Mouse (Mus musculus): Measurements from ENCODE around the gene Oas1d. TPM values are rescaled to one million over a fixed set of nuclear protein-coding genes. Genes with fewer than 3 reads are reported as not detected.
"Not testable (repeated sequence)": the region's sequence is repeated elsewhere in the genome, so short reads cannot be mapped to it uniquely, and the experiment has no call there.

The Oas1d gene
- polyA plus RNA-seq, 1 experiment = not detected

GRCm38 (mm10) chr5:120871469-120871868 lies 42.9 kb upstream of the Oas1d start:
- H3K36me3 ChIP-seq (ENCODE audit: control insufficient read depth, insufficient read depth) = no peaks in the 10 kb centered on the region
- no peak overlapping the region for H3K4me3 ChIP-seq
- TF ChIP-seq MAX (IDR thresholded peaks at IDR 0.05; ENCODE audit: low read depth) (no peak), E2F4 (IDR thresholded peaks at IDR 0.05; ENCODE audit: insufficient read depth) (no peak), TCF3 (IDR thresholded peaks at IDR 0.05; ENCODE audit: insufficient read length, low read depth) (no peak), REST (IDR thresholded peaks at IDR 0.05; ENCODE audit: insufficient read depth, insufficient read length) (no peak), USF1 (IDR thresholded peaks at IDR 0.05; ENCODE audit: low read depth) (no peak), POLR2AphosphoS2 (IDR thresholded peaks at IDR 0.05; ENCODE audit: insufficient read length, low read depth) (no peak), TCF12 (IDR thresholded peaks at IDR 0.05; ENCODE audit: insufficient read depth, poor library complexity, severe bottlenecking) (no peak), SRF (IDR thresholded peaks at IDR 0.05; ENCODE audit: control insufficient read depth, insufficient read length, low read depth) (no peak), MYOD1 (IDR thresholded peaks at IDR 0.05; ENCODE audit: control insufficient read depth in 1 of 3, insufficient read length in 2 of 3, low read depth in 2 of 3) (no peak), POLR2A (IDR thresholded peaks at IDR 0.05; ENCODE audit: insufficient read length, low read depth) (no peak), MYOG (IDR thresholded peaks at IDR 0.05; ENCODE audit: control insufficient read depth in 1 of 3, insufficient read depth in 1 of 3, insufficient read length in 2 of 3, low read depth in 2 of 3) (no peak), CEBPB (IDR thresholded peaks at IDR 0.05; ENCODE audit: insufficient read depth, poor library complexity, severe bottlenecking) (no peak)
- no peaks in the 10 kb centered on the region for H3K27me3 ChIP-seq (ENCODE audit: control insufficient read depth, insufficient read depth, insufficient read length)
- no peak overlapping the region for H3ac ChIP-seq (ENCODE audit: control insufficient read depth, insufficient read length)
- no peak overlapping the region for H3K4me2 ChIP-seq (ENCODE audit: low read depth)
- H3K79me2 ChIP-seq (ENCODE audit: control insufficient read depth, insufficient read depth) = no peaks in the 10 kb centered on the region

GRCm38 (mm10) chr5:120876839-120877238 lies 37.5 kb upstream of the Oas1d start:
- not testable (repeated sequence) for H3K27me3 ChIP-seq (ENCODE audit: control insufficient read depth, insufficient read depth, insufficient read length); H3K36me3 ChIP-seq (ENCODE audit: control insufficient read depth, insufficient read depth); H3K4me2 ChIP-seq (ENCODE audit: low read depth); H3ac ChIP-seq (ENCODE audit: control insufficient read depth, insufficient read length); H3K4me3 ChIP-seq; H3K79me2 ChIP-seq (ENCODE audit: control insufficient read depth, insufficient read depth)

- not testable (repeated sequence) for H3K4me3 ChIP-seq; H3K27me3 ChIP-seq (ENCODE audit: control insufficient read depth, insufficient read depth, insufficient read length)
Observed at GRCm38 (mm10) chr5:120877407-120877806, 36.9 kb upstream of the Oas1d start.

GRCm38 (mm10) chr5:120878803-120879202 lies 35.5 kb upstream of the Oas1d start:
- H3ac ChIP-seq (ENCODE audit: control insufficient read depth, insufficient read length) = not testable (repeated sequence)

More at GRCm38 (mm10) chr5:120877407-120877806, 36.9 kb upstream of the Oas1d start:
- not testable (repeated sequence) for H3K79me2 ChIP-seq (ENCODE audit: control insufficient read depth, insufficient read depth); H3K36me3 ChIP-seq (ENCODE audit: control insufficient read depth, insufficient read depth); H3ac ChIP-seq (ENCODE audit: control insufficient read depth, insufficient read length); H3K4me2 ChIP-seq (ENCODE audit: low read depth)

GRCm38 (mm10) chr5:120881681-120882080 lies 32.7 kb upstream of the Oas1d start:
- H3K4me3 ChIP-seq; H3K27me3 ChIP-seq (ENCODE audit: control insufficient read depth, insufficient read depth, insufficient read length); H3K4me2 ChIP-seq (ENCODE audit: low read depth); H3K79me2 ChIP-seq (ENCODE audit: control insufficient read depth, insufficient read depth); H3ac ChIP-seq (ENCODE audit: control insufficient read depth, insufficient read length); H3K36me3 ChIP-seq (ENCODE audit: control insufficient read depth, insufficient read depth): not testable (repeated sequence)

More at GRCm38 (mm10) chr5:120878803-120879202, 35.5 kb upstream of the Oas1d start:
- H3K36me3 ChIP-seq (ENCODE audit: control insufficient read depth, insufficient read depth); H3K79me2 ChIP-seq (ENCODE audit: control insufficient read depth, insufficient read depth); H3K4me3 ChIP-seq; H3K27me3 ChIP-seq (ENCODE audit: control insufficient read depth, insufficient read depth, insufficient read length); H3K4me2 ChIP-seq (ENCODE audit: low read depth): not testable (repeated sequence)

- not testable (repeated sequence) for H3K27me3 ChIP-seq (ENCODE audit: control insufficient read depth, insufficient read depth, insufficient read length); H3K4me3 ChIP-seq; H3ac ChIP-seq (ENCODE audit: control insufficient read depth, insufficient read length); H3K4me2 ChIP-seq (ENCODE audit: low read depth); H3K79me2 ChIP-seq (ENCODE audit: control insufficient read depth, insufficient read depth); H3K36me3 ChIP-seq (ENCODE audit: control insufficient read depth, insufficient read depth)
Observed at GRCm38 (mm10) chr5:120887413-120887812, 26.9 kb upstream of the Oas1d start, which contains the start of gene Oas1g. Oas1g (minus strand) TSS chr5:120887613.

GRCm38 (mm10) chr5:120887831-120888230 lies 26.5 kb upstream of the Oas1d start:
- Histone ChIP-seq H3K4me3 (no peak overlapping the region), H3K4me2 (ENCODE audit: low read depth) (no peak overlapping the region)
- TF ChIP-seq POLR2AphosphoS2 (IDR thresholded peaks at IDR 0.05; ENCODE audit: insufficient read length, low read depth) (no peak), USF1 (IDR thresholded peaks at IDR 0.05; ENCODE audit: low read depth) (no peak), E2F4 (IDR thresholded peaks at IDR 0.05; ENCODE audit: insufficient read depth) (no peak), CEBPB (IDR thresholded peaks at IDR 0.05; ENCODE audit: insufficient read depth, poor library complexity, severe bottlenecking) (no peak), REST (IDR thresholded peaks at IDR 0.05; ENCODE audit: insufficient read depth, insufficient read length) (no peak)

GRCm38 (mm10) chr5:120888294-120888815 lies 26.0 kb upstream of the Oas1d start:
- not testable (repeated sequence) for H3ac ChIP-seq (ENCODE audit: control insufficient read depth, insufficient read length); H3K36me3 ChIP-seq (ENCODE audit: control insufficient read depth, insufficient read depth); H3K4me3 ChIP-seq; H3K4me2 ChIP-seq (ENCODE audit: low read depth); H3K79me2 ChIP-seq (ENCODE audit: control insufficient read depth, insufficient read depth); H3K27me3 ChIP-seq (ENCODE audit: control insufficient read depth, insufficient read depth, insufficient read length)

More at GRCm38 (mm10) chr5:120887831-120888230, 26.5 kb upstream of the Oas1d start:
- H3K36me3 ChIP-seq (ENCODE audit: control insufficient read depth, insufficient read depth) = no peaks in the 10 kb centered on the region
- H3K27me3 ChIP-seq (ENCODE audit: control insufficient read depth, insufficient read depth, insufficient read length) = no peaks in the 10 kb centered on the region
- H3ac ChIP-seq (ENCODE audit: control insufficient read depth, insufficient read length) = no peak overlapping the region
- H3K79me2 ChIP-seq (ENCODE audit: control insufficient read depth, insufficient read depth) = no peaks in the 10 kb centered on the region
